Comparison of ENCODE assay signal across 12 mouse cellular contexts in the genomic region with DNA sequence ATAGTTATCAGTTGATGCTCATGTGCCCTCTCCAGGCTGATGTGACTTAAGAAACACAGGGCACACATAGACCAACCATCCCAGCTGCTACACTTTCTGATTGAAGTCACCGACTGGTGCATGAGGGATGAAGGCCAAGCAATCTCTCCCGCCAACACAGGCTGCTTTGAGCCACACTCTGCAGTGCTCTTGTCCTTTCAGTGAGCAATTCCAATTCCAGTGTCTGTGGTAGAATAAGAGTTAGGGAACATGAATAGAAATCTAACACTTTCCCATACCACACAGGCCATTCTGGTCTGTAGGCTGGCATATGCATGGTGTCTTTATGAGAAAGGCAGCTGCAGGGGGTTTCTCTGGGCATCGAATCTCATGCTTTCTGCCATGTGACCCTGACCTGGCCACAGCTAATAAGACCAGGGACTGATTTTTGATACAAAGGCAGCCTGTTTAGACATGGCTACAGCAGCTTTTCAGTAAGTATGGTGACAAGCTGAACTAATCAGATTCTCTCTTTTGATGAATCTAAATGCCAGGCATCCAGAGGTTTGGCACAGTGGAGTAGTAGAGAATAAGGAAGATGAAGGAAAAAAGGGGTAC.
A peak's percentile ranks its signal among the peaks of the same experiment; 100 is the strongest.
DNase-seq lines count a peak whose midpoint lies in the region; ATAC-seq and TF ChIP-seq lines count a peak whose summit lies in the region.
"Had no signal": no experiment of that assay in that cellular context is flagged by ENCODE, and none has a peak within 500 bp of the region (broad histone marks: within the 10 kb centered on the region; RNA-seq: fewer than 3 reads in every experiment).

No protein-coding gene starts in this region.

- peak; percentile 63 for ATAC-seq in heart, embryonic 16.5 days (replicated peaks; ENCODE audit: extremely low read depth, insufficient read depth, low FRiP score)
- no peak for ATAC-seq in liver, embryonic 12.5 days

- TF ChIP-seq CTCF in heart, adult 2 months (IDR thresholded peaks at IDR 0.05), result no peak

- intact Hi-C loops in heart, adult 2 months (cut with DNase I), result no loop called here
- intact Hi-C loops in gastrocnemius, postnatal 36 days (cut with DNase I), result no loop called here

- H3K4me1 ChIP-seq in heart, adult 2 months (ENCODE audit: control insufficient read depth, insufficient read depth, low read length), result peaks cover 3% of the 10 kb centered on the region; the same call in 1 of the 2 replicates
- H3K4me1 ChIP-seq in heart, embryonic 16.5 days (ENCODE audit: control insufficient read depth, insufficient read depth, low read length), result peaks cover 9% of the 10 kb centered on the region
- H3K4me1 ChIP-seq in liver, embryonic 12.5 days, result no peaks in the 10 kb centered on the region

- no peak overlapping the region for H3K4me3 ChIP-seq in heart, adult 2 months
- no peak overlapping the region for H3K4me3 ChIP-seq in heart, embryonic 16.5 days (ENCODE audit: low read length)
- H3K4me3 ChIP-seq in liver, embryonic 12.5 days, result no peak overlapping the region

- H3K27ac ChIP-seq in heart, adult 2 months, result peak overlapping the region; percentile 36
- H3K27ac ChIP-seq in heart, embryonic 16.5 days (ENCODE audit: low read length), result peak overlapping the region; percentile 75
- no peak overlapping the region for H3K27ac ChIP-seq in liver, embryonic 12.5 days

- 38% methylated on average over 3 of the region's 3 CpGs for WGBS in heart, adult 2 months
- WGBS in heart, embryonic 16.5 days, result 44% methylated on average over 3 of the region's 3 CpGs
- WGBS in liver, embryonic 12.5 days (ENCODE audit: insufficient replicate concordance), result 67% methylated on average over 3 of the region's 3 CpGs

- no peak overlapping the region for H3K9ac ChIP-seq in heart, adult 2 months (ENCODE audit: low read depth, low read length)
- H3K9ac ChIP-seq in heart, embryonic 16.5 days (ENCODE audit: low read length), result no peak overlapping the region
- no peak overlapping the region for H3K9ac ChIP-seq in liver, embryonic 12.5 days

- no peak overlapping the region for H3K4me2 ChIP-seq in heart, embryonic 16.5 days (ENCODE audit: low read depth, low read length)
- H3K4me2 ChIP-seq in liver, embryonic 12.5 days, result no peak overlapping the region

- TF ChIP-seq EP300 in heart, adult 2 months (IDR thresholded peaks at IDR 0.05; ENCODE audit: insufficient read depth, low read depth, low read length), result no peak

- H3K79me2 ChIP-seq in heart, adult 2 months (replicated peaks; ENCODE audit: control insufficient read depth, insufficient read depth, low read length), result no peaks in the 10 kb centered on the region

- DNase-seq in heart, adult 2 months, result peak in 1 of 2 experiments; percentile 3
- DNase-seq in heart, adult 8-10 months (ENCODE audit: low spot score), result no peak
- peak; percentile 46 for DNase-seq in brain, adult 2 months (ENCODE audit: low read depth, low spot score)
- peak; percentile 20 to 34 for DNase-seq in layer of hippocampus, postnatal 10 days (ENCODE audit: low spot score in 2 of 2)
- no peak for DNase-seq in kidney, adult 18-20 months
- DNase-seq in gastrocnemius, postnatal 36 days, result no peak
- DNase-seq: embryo, embryonic 11 days; kidney, adult 8-10 months; lung, adult 2 months had no signal

- H3K9me3 ChIP-seq in heart, embryonic 16.5 days (replicated peaks; ENCODE audit: control insufficient read depth, low read length), result no peaks in the 10 kb centered on the region
- H3K9me3 ChIP-seq in liver, embryonic 12.5 days (replicated peaks), result no peaks in the 10 kb centered on the region

- H3K36me3 ChIP-seq in heart, adult 2 months (ENCODE audit: control insufficient read depth, insufficient read depth, low read length), result no peaks in the 10 kb centered on the region
- no peaks in the 10 kb centered on the region for H3K36me3 ChIP-seq in heart, embryonic 16.5 days (ENCODE audit: control insufficient read depth, insufficient read depth)
- H3K36me3 ChIP-seq in liver, embryonic 12.5 days, result no peaks in the 10 kb centered on the region

- H3K27me3 ChIP-seq in heart, adult 2 months (ENCODE audit: control insufficient read depth, insufficient read depth, low read length), result no peaks in the 10 kb centered on the region
- no peaks in the 10 kb centered on the region for H3K27me3 ChIP-seq in heart, embryonic 16.5 days (ENCODE audit: control insufficient read depth, insufficient read depth, low read length)
- H3K27me3 ChIP-seq in liver, embryonic 12.5 days (replicated peaks), result no peaks in the 10 kb centered on the region
- H3K27me3 ChIP-seq: CH12.LX had no signal

- no peak for TF ChIP-seq POLR2A in heart, adult 2 months (IDR thresholded peaks at IDR 0.05; ENCODE audit: insufficient read depth, low read depth, low read length)

Comparison
In these comparisons a context has a peak if more than half of its experiments do, and no peak if none do; other contexts are left out.
1. DNase-seq: peak in brain, adult 2 months (single experiment) and layer of hippocampus, postnatal 10 days (2 of 2); none in heart, adult 8-10 months (single experiment), kidney, adult 18-20 months (single experiment) and gastrocnemius, postnatal 36 days (0 of 2).